Mouse (Mus musculus): ENCODE measurements around the gene Gm17490. TPM values are rescaled to one million over a fixed set of nuclear protein-coding genes. Genes with fewer than 3 reads are reported as not detected.

Gm17490 gene
- total and polyA plus RNA-seq, 3 experiments = not detected

DNA sequence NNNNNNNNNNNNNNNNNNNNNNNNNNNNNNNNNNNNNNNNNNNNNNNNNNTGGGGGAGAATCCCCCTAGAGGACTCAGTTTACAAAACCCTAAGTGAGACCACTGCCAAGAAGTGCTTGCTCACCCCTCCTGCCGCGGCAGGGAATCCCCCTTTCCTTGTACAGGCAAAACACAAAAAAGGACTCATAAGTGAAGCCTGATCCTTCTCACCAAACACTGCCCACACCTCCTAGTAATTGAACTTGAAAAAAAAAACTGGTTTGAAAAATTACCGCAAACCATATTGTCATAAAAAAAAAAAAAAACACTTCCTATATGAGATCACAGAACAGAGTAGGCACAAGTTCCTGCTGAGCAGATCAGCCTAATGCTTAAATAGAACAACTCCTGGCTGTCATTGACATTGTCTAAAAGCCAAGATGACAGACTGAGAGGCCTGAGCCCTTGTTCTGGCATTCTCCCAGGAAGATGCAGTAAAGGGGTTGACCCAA is 16.4 kb upstream of the Gm17490 start, which contains the start of gene Il2ra:
Gene Il2ra, plus strand, starts transcription at position 357 of the 491 bp plus-strand sequence.
- Histone ChIP-seq H3K36me3 (replicated peaks) (no peaks in the 10 kb centered on the region), H3K4me1 (ENCODE audit: insufficient read depth, low read depth, low read length) (no peaks in the 10 kb centered on the region), H3K4me3 (ENCODE audit: low read depth, low read length) (no peak within 1 kb of the TSS), H3K27me3 (ENCODE audit: insufficient read depth, low read length) (no peaks in the 10 kb centered on the region), H3K9me3 (replicated peaks) (no peaks in the 10 kb centered on the region)
- DNase-seq (ENCODE audit: low spot score) (no peak), ATAC-seq (ENCODE audit: extremely low read depth, insufficient number of reproducible peaks, low FRiP score, poor library complexity, severe bottlenecking) (no peak)
- no peak for TF ChIP-seq POLR2AphosphoS5 (IDR thresholded peaks at IDR 0.05; ENCODE audit: insufficient replicate concordance, low read depth, low read length)
- no peak for TF ChIP-seq GATA2 (IDR thresholded peaks at IDR 0.05; ENCODE audit: borderline replicate concordance, low read depth, low read length)
- TF ChIP-seq GATA1 (IDR thresholded peaks at IDR 0.05; ENCODE audit: borderline replicate concordance, low read length) = no peak
- no peak for TF ChIP-seq CTCF (IDR thresholded peaks at IDR 0.05; ENCODE audit: low read depth, low read length)
- TF ChIP-seq TAL1 (conservative IDR thresholded peaks at IDR 0.05; ENCODE audit: low read depth, low read length) = no peak

GRCm38 (mm10) chr2:11637115-11637514 is 11.1 kb upstream of the Gm17490 start:
- Histone ChIP-seq H3K4me1 (ENCODE audit: insufficient read depth, low read depth, low read length) (no peaks in the 10 kb centered on the region), H3K9me3 (replicated peaks) (no peaks in the 10 kb centered on the region), H3K27me3 (ENCODE audit: insufficient read depth, low read length) (no peaks in the 10 kb centered on the region; the same call in 1 of the 2 replicates), H3K4me3 (ENCODE audit: low read depth, low read length) (no peak overlapping the region), H3K36me3 (replicated peaks) (no peaks in the 10 kb centered on the region)
- TF ChIP-seq TAL1 (conservative IDR thresholded peaks at IDR 0.05; ENCODE audit: low read depth, low read length) = no peak
- ATAC-seq (ENCODE audit: extremely low read depth, insufficient number of reproducible peaks, low FRiP score, poor library complexity, severe bottlenecking) = no peak
- DNase-seq (ENCODE audit: low spot score) = no peak

- ATAC-seq (ENCODE audit: extremely low read depth, insufficient number of reproducible peaks, low FRiP score, poor library complexity, severe bottlenecking) = no peak
- H3K27me3 ChIP-seq (ENCODE audit: insufficient read depth, low read length) = no peaks in the 10 kb centered on the region; the same call in 1 of the 2 replicates
- TF ChIP-seq CTCF (IDR thresholded peaks at IDR 0.05; ENCODE audit: low read depth, low read length) (no peak), TAL1 (conservative IDR thresholded peaks at IDR 0.05; ENCODE audit: low read depth, low read length) (no peak), GATA2 (IDR thresholded peaks at IDR 0.05; ENCODE audit: borderline replicate concordance, low read depth, low read length) (no peak), GATA1 (IDR thresholded peaks at IDR 0.05; ENCODE audit: borderline replicate concordance, low read length) (no peak), POLR2AphosphoS5 (IDR thresholded peaks at IDR 0.05; ENCODE audit: insufficient replicate concordance, low read depth, low read length) (no peak)
- H3K4me1 ChIP-seq (ENCODE audit: insufficient read depth, low read depth, low read length) = no peaks in the 10 kb centered on the region
- DNase-seq (ENCODE audit: low spot score) = no peak
- H3K4me3 ChIP-seq (ENCODE audit: low read depth, low read length) = no peak overlapping the region
- H3K36me3 ChIP-seq (replicated peaks) = no peaks in the 10 kb centered on the region
- no peaks in the 10 kb centered on the region for H3K9me3 ChIP-seq (replicated peaks)
Observed at GRCm38 (mm10) chr2:11636138-11636480, 10.0 kb upstream of the Gm17490 start.

DNA sequence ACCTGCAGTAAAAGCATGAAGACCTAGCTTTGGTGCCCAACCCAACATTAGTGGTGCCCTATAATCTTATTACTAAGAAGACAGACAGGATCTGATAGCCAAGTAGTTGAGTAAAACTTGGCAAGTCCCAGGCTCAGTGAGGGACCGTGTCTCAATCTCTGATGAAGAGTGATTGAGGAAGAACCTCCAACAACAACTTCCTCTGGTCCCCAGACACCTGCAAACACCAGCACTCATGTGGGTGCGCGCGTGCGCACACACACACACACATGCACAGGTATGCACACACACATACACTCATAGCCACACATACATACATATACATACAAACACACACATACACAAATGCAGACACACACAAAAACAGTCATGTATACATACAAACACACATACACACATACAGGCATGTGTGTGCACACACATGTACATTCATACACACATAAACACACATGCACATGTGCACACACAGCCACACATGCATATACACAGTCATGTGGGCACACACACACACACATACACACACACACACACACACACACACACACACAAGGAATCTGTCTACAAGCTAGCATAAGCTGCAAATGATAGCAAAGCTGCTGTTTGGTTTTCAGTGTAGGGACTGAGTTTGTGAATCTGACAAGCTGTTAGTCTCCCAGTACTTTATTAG is 9.5 kb upstream of the Gm17490 start:
- Histone ChIP-seq H3K27me3 (ENCODE audit: insufficient read depth, low read length) (no peaks in the 10 kb centered on the region; the same call in 1 of the 2 replicates), H3K4me1 (ENCODE audit: insufficient read depth, low read depth, low read length) (no peaks in the 10 kb centered on the region), H3K9me3 (replicated peaks) (no peaks in the 10 kb centered on the region), H3K4me3 (ENCODE audit: low read depth, low read length) (no peak overlapping the region), H3K36me3 (replicated peaks) (no peaks in the 10 kb centered on the region)
- no peak for DNase-seq (ENCODE audit: low spot score)
- ATAC-seq (ENCODE audit: extremely low read depth, insufficient number of reproducible peaks, low FRiP score, poor library complexity, severe bottlenecking) = no peak
- no peak for TF ChIP-seq GATA2 (IDR thresholded peaks at IDR 0.05; ENCODE audit: borderline replicate concordance, low read depth, low read length)
- TF ChIP-seq GATA1 (IDR thresholded peaks at IDR 0.05; ENCODE audit: borderline replicate concordance, low read length) = no peak
- TF ChIP-seq CTCF (IDR thresholded peaks at IDR 0.05; ENCODE audit: low read depth, low read length) = no peak
- TF ChIP-seq TAL1 (conservative IDR thresholded peaks at IDR 0.05; ENCODE audit: low read depth, low read length) = no peak
- TF ChIP-seq POLR2AphosphoS5 (IDR thresholded peaks at IDR 0.05; ENCODE audit: insufficient replicate concordance, low read depth, low read length) = no peak

- no peaks in the 10 kb centered on the region; the same call in 1 of the 2 replicates for H3K27me3 ChIP-seq (ENCODE audit: insufficient read depth, low read length)
- DNase-seq (ENCODE audit: low spot score) (no peak), ATAC-seq (ENCODE audit: extremely low read depth, insufficient number of reproducible peaks, low FRiP score, poor library complexity, severe bottlenecking) (no peak)
- no peaks in the 10 kb centered on the region for H3K9me3 ChIP-seq (replicated peaks)
- H3K36me3 ChIP-seq (replicated peaks) = no peaks in the 10 kb centered on the region
- H3K4me1 ChIP-seq (ENCODE audit: insufficient read depth, low read depth, low read length) = no peaks in the 10 kb centered on the region
- no peak overlapping the region for H3K4me3 ChIP-seq (ENCODE audit: low read depth, low read length)
- no peak for TF ChIP-seq POLR2AphosphoS5 (IDR thresholded peaks at IDR 0.05; ENCODE audit: insufficient replicate concordance, low read depth, low read length)
- no peak for TF ChIP-seq GATA1 (IDR thresholded peaks at IDR 0.05; ENCODE audit: borderline replicate concordance, low read length)
- no peak for TF ChIP-seq TAL1 (conservative IDR thresholded peaks at IDR 0.05; ENCODE audit: low read depth, low read length)
Observed at GRCm38 (mm10) chr2:11635035-11635434, 9.0 kb upstream of the Gm17490 start.

GRCm38 (mm10) chr2:11623726-11624125 is 2.3 kb downstream of the Gm17490 start:
- no peaks in the 10 kb centered on the region for H3K36me3 ChIP-seq (replicated peaks)
- no peak for TF ChIP-seq GATA1 (IDR thresholded peaks at IDR 0.05; ENCODE audit: borderline replicate concordance, low read length)
- no peak for TF ChIP-seq CTCF (IDR thresholded peaks at IDR 0.05; ENCODE audit: low read depth, low read length)
- TF ChIP-seq TAL1 (conservative IDR thresholded peaks at IDR 0.05; ENCODE audit: low read depth, low read length) = no peak
- no peak for TF ChIP-seq POLR2AphosphoS5 (IDR thresholded peaks at IDR 0.05; ENCODE audit: insufficient replicate concordance, low read depth, low read length)
- no peak for DNase-seq (ENCODE audit: low spot score)
- no peak for ATAC-seq (ENCODE audit: extremely low read depth, insufficient number of reproducible peaks, low FRiP score, poor library complexity, severe bottlenecking)
- H3K4me3 ChIP-seq (ENCODE audit: low read depth, low read length) = no peak overlapping the region
- no peaks in the 10 kb centered on the region for H3K9me3 ChIP-seq (replicated peaks)
- no peaks in the 10 kb centered on the region for H3K4me1 ChIP-seq (ENCODE audit: insufficient read depth, low read depth, low read length)
- H3K27me3 ChIP-seq (ENCODE audit: insufficient read depth, low read length) = peaks cover 3% of the 10 kb centered on the region; the same call in 1 of the 2 replicates

Data from G1E (cell line).